Mouse (Mus musculus) lung, embryonic 15.5 days (tissue): ENCODE measurements around the gene Trip12. TPM values are rescaled to one million over a fixed set of nuclear protein-coding genes. Genes with fewer than 3 reads are reported as not detected.

Experiments
- ATAC-seq: fragments of 200-750 bp; cut with Nextera tagmentation; 2 replicates; pipeline ENCODE4 v1.8.0; 2017; ENCODE audit warnings: moderate number of reproducible peaks, borderline replicate concordance; ENCODE audit not compliant: low FRiP score, low TSS enrichment; ENCODE audit errors: extremely low read depth
- H3K27ac ChIP-seq: fragments of 300-500 bp; sonication (generic); 2 replicates; pipeline ENCODE4 v1.5.1; 2015; ENCODE audit warnings: moderate library complexity, mild to moderate bottlenecking, inconsistent platforms
- H3K27me3 ChIP-seq: fragments of 300-500 bp; sonication (generic); 2 replicates; pipeline ENCODE4 v1.6.1; 2015; ENCODE audit warnings: inconsistent platforms
- H3K36me3 ChIP-seq: fragments of 300-500 bp; sonication (generic); 2 replicates; pipeline ENCODE4 v1.6.1; 2015; ENCODE audit warnings: inconsistent platforms
- H3K4me1 ChIP-seq: fragments of 300-500 bp; sonication (generic); 2 replicates; pipeline ENCODE4 v1.6.1; 2015; ENCODE audit warnings: inconsistent platforms
- H3K4me2 ChIP-seq: fragments of 300-500 bp; sonication (generic); 2 replicates; pipeline ENCODE4 v1.6.1; 2015; ENCODE audit warnings: inconsistent platforms, mild to moderate bottlenecking, moderate library complexity
- H3K4me3 ChIP-seq: fragments of 300-500 bp; sonication (generic); 2 replicates; pipeline ENCODE4 v1.5.1; 2015; ENCODE audit warnings: mild to moderate bottlenecking, inconsistent platforms
- H3K9ac ChIP-seq: fragments of 300-500 bp; sonication (generic); 2 replicates; pipeline ENCODE4 v1.6.1; 2015; ENCODE audit warnings: inconsistent platforms
- H3K9me3 ChIP-seq: fragments of 300-500 bp; sonication (generic); 2 replicates; pipeline ENCODE4 v1.6.1; 2016; ENCODE audit warnings: inconsistent platforms
- WGBS: fragments of 180-500 bp; shearing (Covaris S2); methylation state at CpG from one replicate; pipeline ENCODE4 v1.1.7; 2015; 5-methylcytosine and 5-hydroxymethylcytosine counted together
- polyA plus RNA-seq: library from polyadenylated mRNA; unstranded; fragments of >200 nt; fragmentation: Nextera tagmentation; extraction: Ambion mirVana; gene quantifications from 2 replicates; pipeline ENCODE4 v1.2.1, GENCODE M21; 2015

Gene Trip12
- polyA plus RNA-seq, 1 experiment from 2014 or later: 56.0 TPM

DNA sequence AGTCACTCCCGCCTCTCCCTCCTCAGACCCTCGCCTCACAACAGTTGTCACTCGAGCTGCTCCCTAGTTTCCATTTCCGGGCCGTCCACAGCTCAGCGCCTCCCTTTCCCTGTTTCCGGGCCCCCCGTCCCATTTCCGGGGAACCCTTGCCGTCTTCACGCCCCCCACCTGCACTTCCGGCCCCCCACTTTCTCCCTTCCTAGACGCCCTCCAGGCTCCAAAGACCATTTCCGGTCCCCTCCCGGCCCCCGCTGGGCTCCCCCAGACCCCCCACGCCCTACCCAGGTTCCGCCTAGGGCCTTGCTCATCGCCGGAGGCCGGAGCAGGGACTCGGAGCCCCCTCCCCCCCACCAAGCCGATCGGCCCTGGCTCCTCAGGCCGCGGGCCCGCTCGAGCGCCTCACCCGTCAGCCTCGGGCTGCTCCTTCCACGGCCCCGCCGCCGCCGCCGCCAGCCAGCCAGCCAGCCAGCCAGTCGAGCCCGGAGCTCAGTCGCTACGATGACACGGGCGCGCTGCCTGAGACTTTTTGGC lies 1.6 kb downstream of the Trip12 start:
- Histone ChIP-seq H3K36me3 (no peaks in the 10 kb centered on the region), H3K4me1 (0 out of 2 replicates have a peak, but pooled peaks cover 16% of the 10 kb centered on the region), H3K27me3 (no peaks in the 10 kb centered on the region), H3K4me2 (peak overlapping the region; percentile 67), H3K9ac (peak overlapping the region; percentile 99), H3K4me3 (peak overlapping the region; percentile 99), H3K27ac (peak overlapping the region; percentile 98), H3K9me3 (no peaks in the 10 kb centered on the region)
- ATAC-seq: peak; percentile 60
- WGBS: under 1% methylated on average over 31 of the region's 44 CpGs

DNA sequence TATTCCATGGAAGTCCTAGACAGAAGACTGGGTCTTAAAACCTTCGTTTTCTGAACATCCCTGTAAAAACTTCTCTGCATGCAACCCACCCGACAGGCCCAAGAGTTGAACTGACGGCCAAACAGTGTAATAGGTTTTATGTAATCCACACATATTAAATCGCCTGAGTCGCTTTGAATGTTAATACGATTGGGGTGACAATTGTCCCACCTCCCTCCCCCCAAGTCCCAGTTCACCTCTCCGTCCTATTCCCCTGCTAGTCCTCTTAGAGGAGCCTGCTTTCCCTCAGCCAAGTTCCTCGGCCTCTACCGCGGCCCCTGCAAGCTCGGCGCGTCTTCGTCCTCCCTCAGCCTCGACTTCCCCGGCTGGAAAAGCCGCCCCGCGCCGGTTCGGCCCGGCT lies 2.2 kb downstream of the Trip12 start:
- Histone ChIP-seq H3K9ac (peak overlapping the region; percentile 99), H3K27ac (peak overlapping the region; percentile 98), H3K4me1 (0 out of 2 replicates have a peak, but pooled peaks cover 16% of the 10 kb centered on the region), H3K4me3 (peak overlapping the region; percentile 99), H3K27me3 (no peaks in the 10 kb centered on the region), H3K4me2 (peak overlapping the region; percentile 67), H3K36me3 (peaks cover 5% of the 10 kb centered on the region; the same call in 1 of the 2 replicates), H3K9me3 (no peaks in the 10 kb centered on the region)
- ATAC-seq: peak; percentile 9; the same call in 1 of the 2 replicates
- under 1% methylated on average over 22 of the region's 22 CpGs for WGBS

DNA sequence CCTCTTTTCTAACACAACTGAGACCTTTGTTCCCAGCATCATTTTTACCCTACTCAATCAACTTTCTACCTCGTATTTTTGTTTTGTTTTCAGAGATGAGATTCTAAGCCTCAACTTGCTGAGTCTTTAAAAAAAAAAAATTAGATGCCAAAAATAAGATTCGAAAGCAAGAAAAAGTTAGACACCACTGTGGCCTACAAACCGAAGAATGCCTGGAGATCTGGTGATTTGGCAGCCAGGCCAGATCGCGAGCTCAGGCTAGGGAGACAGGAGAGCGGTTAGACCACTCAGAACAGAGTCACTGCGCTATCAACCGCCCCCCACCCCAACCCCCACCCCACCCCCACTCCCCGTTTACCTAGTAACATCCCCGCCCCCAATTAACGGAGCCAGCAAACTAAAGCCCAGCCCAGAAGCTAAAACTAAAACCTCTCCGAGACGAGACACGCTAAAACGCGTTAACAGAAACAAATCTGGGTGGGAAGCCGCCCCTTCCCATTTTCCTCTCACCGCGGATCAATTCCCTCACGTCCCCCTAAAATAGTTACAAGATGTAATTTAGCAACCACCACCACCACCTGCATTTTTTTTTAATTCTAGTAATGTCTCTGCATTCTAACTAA lies 2.7 kb downstream of the Trip12 start:
- Histone ChIP-seq H3K36me3 (peaks cover 9% of the 10 kb centered on the region; the same call in 1 of the 2 replicates), H3K9ac (peak overlapping the region; percentile 99; the same call in 1 of the 2 replicates), H3K4me2 (peak overlapping the region; percentile 67), H3K4me3 (peak overlapping the region; percentile 99), H3K9me3 (no peaks in the 10 kb centered on the region), H3K4me1 (0 out of 2 replicates have a peak, but pooled peaks cover 16% of the 10 kb centered on the region), H3K27ac (peak overlapping the region; percentile 98), H3K27me3 (no peaks in the 10 kb centered on the region)
- 4% methylated on average over 20 of the region's 20 CpGs for WGBS
- ATAC-seq: no peak

DNA sequence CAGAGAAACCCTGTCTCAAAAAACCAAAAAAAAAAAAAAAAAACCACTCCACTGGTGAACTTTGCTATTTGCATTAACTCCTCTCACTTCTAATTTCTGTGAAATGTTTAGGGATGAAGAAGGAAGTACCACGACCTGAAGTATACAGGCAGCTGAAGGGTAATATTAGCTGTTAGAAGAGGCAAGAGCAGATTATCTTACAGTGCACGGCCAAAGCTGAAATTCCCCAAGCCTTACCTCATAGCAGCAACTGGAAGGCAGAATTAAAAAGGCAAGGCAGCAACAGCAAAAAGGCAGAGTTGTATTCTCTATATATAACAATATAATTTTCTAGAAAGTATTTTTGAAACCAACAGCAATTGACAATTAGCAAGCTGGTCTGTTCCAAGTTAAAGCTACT lies 15.2 kb downstream of the Trip12 start:
- Histone ChIP-seq H3K4me2 (no peak overlapping the region), H3K4me3 (no peak overlapping the region), H3K4me1 (peaks cover 3% of the 10 kb centered on the region; the same call in 1 of the 2 replicates), H3K27me3 (no peaks in the 10 kb centered on the region), H3K36me3 (peaks cover 23% of the 10 kb centered on the region), H3K27ac (no peak overlapping the region), H3K9me3 (no peaks in the 10 kb centered on the region), H3K9ac (no peak overlapping the region)
- WGBS: 44% methylated on average over 2 of the region's 2 CpGs
- ATAC-seq: no peak

DNA sequence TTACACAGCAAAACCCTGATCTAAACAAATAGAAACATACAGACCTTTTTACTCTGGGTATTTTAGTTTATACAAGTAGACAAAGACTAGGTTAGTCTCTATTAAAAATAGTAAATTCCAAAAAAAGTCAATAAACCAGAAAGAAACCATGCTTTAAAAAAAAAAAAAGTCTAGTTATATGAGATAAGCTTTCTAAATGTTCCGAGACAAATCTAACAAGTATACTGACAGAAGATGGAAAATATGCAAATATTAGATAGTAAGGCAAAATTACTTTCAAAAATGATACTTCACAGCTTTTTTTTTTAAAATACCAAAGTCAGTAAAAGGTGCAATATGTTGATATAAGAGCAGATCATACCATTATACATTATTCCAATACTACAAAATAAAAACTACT lies 22.7 kb downstream of the Trip12 start:
- Histone ChIP-seq H3K9ac (no peak overlapping the region), H3K4me1 (no peaks in the 10 kb centered on the region), H3K4me3 (no peak overlapping the region), H3K27ac (no peak overlapping the region), H3K9me3 (no peaks in the 10 kb centered on the region), H3K27me3 (no peaks in the 10 kb centered on the region), H3K4me2 (no peak overlapping the region), H3K36me3 (peaks cover 4% of the 10 kb centered on the region; the same call in 1 of the 2 replicates)
- 83% methylated on average over 1 of the region's 1 CpGs for WGBS
- ATAC-seq: no peak

DNA sequence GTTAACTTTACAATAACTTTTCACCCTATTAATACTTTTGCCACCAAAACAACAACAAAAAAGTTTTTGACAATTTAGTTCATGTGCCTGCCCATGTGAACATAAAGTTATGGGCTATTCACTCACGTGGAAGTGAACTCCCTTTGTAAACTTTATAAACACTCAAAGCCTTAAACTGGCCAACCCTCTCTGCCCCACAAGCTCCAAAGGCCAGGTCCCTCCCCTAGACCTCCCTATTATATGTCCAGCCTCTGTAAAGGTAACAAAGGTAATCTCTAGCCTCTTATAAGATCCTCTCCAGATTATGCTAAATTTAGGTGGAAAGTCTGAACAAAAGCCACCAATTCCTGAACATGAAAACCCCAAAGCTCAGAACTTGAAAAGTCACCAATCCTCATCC lies 36.5 kb downstream of the Trip12 start:
- no peaks in the 10 kb centered on the region for H3K4me1 ChIP-seq
- H3K27me3 ChIP-seq: no peaks in the 10 kb centered on the region
- WGBS: 45% methylated on average over 1 of the region's 1 CpGs
- H3K9me3 ChIP-seq: no peaks in the 10 kb centered on the region
- no peaks in the 10 kb centered on the region for H3K36me3 ChIP-seq
- no peak overlapping the region for H3K9ac ChIP-seq
- no peak overlapping the region for H3K4me2 ChIP-seq
- no peak overlapping the region for H3K27ac ChIP-seq
- no peak for ATAC-seq
- no peak overlapping the region for H3K4me3 ChIP-seq

DNA sequence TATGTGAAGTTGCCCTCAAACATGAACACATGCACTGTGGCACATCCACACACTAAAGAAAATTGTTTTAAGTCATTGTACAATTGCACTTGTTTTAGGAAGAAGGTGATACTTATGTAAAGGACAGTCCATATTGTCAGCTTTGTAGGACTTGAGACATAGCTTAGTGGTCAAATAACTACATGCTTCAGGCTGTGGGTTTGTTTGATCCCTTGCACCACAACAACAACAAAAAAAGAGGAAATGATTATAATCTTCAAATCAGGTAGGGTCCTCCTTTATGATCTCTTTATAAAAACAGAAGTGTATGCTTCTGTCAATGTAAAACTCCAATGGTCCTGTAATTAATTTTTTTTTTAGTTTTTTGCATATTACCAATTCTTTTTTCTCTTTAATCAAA lies 41.1 kb downstream of the Trip12 start:
- H3K36me3 ChIP-seq: no peaks in the 10 kb centered on the region; the same call in 1 of the 2 replicates
- H3K9ac ChIP-seq: no peak overlapping the region
- no peaks in the 10 kb centered on the region for H3K27me3 ChIP-seq
- H3K27ac ChIP-seq: no peak overlapping the region
- no peaks in the 10 kb centered on the region for H3K4me1 ChIP-seq
- no peak overlapping the region for H3K4me2 ChIP-seq
- ATAC-seq: no peak
- H3K9me3 ChIP-seq: no peaks in the 10 kb centered on the region
- H3K4me3 ChIP-seq: no peak overlapping the region

DNA sequence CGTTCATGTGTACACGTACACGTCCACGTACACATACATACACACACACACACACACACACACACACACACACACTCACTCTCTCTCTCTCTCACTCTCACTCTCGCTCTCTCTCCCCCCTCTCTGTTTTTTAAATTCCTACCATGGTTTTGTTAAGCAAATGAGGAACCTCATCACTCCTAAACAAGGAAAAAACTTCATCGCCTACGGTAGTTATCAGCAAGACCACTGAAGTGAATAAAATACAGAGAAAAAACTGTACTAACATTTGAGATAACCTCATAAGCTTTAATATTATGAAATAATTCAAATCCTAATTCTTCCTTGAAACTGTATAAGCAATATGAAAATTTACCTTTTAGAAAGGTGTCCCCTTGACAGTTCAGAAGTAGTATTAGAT lies 45.0 kb downstream of the Trip12 start:
- H3K27me3 ChIP-seq: no peaks in the 10 kb centered on the region
- 88% methylated on average over 7 of the region's 7 CpGs for WGBS
- H3K36me3 ChIP-seq: peaks cover 31% of the 10 kb centered on the region
- H3K4me2 ChIP-seq: no peak overlapping the region
- no peaks in the 10 kb centered on the region for H3K9me3 ChIP-seq
- H3K9ac ChIP-seq: no peak overlapping the region
- no peak overlapping the region for H3K27ac ChIP-seq
- no peak overlapping the region for H3K4me3 ChIP-seq
- no peaks in the 10 kb centered on the region for H3K4me1 ChIP-seq
- ATAC-seq: no peak

DNA sequence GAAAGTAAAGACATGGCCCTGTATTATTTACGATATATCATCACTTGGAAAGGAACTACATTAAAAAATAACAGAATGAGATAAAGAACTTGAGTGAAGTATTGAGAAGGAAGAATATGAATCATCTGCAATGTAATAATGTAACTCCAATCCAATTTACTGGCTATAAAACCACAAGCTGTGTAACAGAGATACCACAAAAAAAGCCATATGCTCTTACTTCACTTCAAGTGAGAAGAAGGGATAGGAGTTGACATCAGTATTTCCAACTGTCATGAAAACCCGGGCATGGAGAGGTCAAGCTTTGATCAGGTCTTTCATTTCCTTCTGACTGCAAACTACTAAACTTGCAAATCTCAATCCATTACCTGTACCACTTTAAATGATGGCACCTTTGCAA lies 48.9 kb downstream of the Trip12 start:
- Histone ChIP-seq H3K4me3 (no peak overlapping the region), H3K9ac (no peak overlapping the region), H3K27me3 (no peaks in the 10 kb centered on the region), H3K9me3 (no peaks in the 10 kb centered on the region), H3K27ac (no peak overlapping the region), H3K4me1 (no peaks in the 10 kb centered on the region), H3K4me2 (no peak overlapping the region), H3K36me3 (peaks cover 52% of the 10 kb centered on the region)
- no peak for ATAC-seq
- WGBS: 98% methylated on average over 2 of the region's 2 CpGs

DNA sequence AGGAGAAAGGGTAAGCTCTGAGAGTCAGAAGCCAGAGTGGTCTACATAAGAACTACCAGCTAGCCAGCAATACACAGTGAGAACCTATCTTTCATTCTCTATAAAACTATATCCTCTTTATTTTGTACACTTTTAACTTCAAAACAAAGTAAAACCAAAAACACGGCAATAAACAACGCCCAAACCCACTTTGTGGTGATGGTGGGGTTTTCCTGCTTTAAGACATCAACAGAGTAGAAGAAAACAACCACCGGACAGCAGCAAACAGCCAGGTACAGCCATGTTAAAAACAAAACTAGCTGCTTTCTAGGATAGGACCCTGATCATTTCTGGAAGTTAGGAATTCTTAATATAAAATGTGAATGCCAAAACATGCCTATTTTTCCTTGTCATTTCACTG lies 59.7 kb downstream of the Trip12 start:
- Histone ChIP-seq H3K4me3 (no peak overlapping the region), H3K4me1 (no peaks in the 10 kb centered on the region), H3K36me3 (peaks cover 20% of the 10 kb centered on the region), H3K9me3 (no peaks in the 10 kb centered on the region), H3K4me2 (no peak overlapping the region), H3K9ac (no peak overlapping the region), H3K27ac (no peak overlapping the region), H3K27me3 (no peaks in the 10 kb centered on the region)
- 94% methylated on average over 3 of the region's 3 CpGs for WGBS
- no peak for ATAC-seq

DNA sequence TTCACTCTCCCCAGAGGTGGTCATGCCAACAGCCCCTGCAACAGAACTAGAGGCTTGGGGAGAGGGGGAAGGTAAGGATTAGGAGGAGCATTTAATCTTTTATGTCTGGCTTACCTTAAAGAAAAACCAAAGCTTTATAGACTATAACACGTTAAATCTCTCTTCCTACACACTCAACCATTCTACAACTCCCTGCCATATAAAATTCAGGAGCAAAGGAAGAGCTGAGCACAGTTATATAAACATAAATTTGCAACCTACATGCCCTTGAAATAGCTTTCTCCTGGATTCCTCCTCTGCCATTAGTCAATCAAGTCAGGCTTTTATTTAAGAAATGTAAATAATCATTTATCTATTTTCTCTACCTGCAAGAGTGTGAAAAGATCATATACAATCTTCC lies 62.9 kb downstream of the Trip12 start:
- no peak overlapping the region for H3K4me2 ChIP-seq
- H3K4me3 ChIP-seq: no peak overlapping the region
- peaks cover 14% of the 10 kb centered on the region; the same call in 1 of the 2 replicates for H3K36me3 ChIP-seq
- H3K27ac ChIP-seq: no peak overlapping the region
- no peaks in the 10 kb centered on the region for H3K27me3 ChIP-seq
- H3K9me3 ChIP-seq: no peaks in the 10 kb centered on the region
- H3K4me1 ChIP-seq: no peaks in the 10 kb centered on the region
- no peak overlapping the region for H3K9ac ChIP-seq
- 79% methylated on average over 1 of the region's 1 CpGs for WGBS
- no peak for ATAC-seq

DNA sequence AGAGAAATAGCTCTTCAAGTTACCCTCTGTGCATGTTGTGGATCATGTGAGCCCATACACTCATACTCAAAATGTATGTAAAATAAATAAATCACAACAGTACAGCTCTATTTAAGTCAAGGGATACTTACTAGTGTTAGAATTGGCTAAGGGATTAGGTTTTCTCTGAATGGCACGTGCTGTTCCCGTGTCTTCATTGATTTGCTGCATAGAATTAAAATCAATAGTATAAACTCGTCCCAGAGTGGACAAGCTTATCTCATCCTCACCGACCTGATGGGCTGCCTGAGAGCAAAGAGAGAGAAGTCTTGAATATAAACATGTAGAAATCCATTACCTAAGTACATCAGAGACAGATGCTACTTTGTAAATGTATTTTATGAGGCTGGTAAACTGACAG lies 81.5 kb downstream of the Trip12 start:
- peaks cover 68% of the 10 kb centered on the region for H3K36me3 ChIP-seq
- no peak overlapping the region for H3K27ac ChIP-seq
- no peak overlapping the region for H3K4me2 ChIP-seq
- H3K27me3 ChIP-seq: no peaks in the 10 kb centered on the region
- no peaks in the 10 kb centered on the region for H3K4me1 ChIP-seq
- no peak overlapping the region for H3K4me3 ChIP-seq
- WGBS: 73% methylated on average over 4 of the region's 4 CpGs
- no peaks in the 10 kb centered on the region for H3K9me3 ChIP-seq
- no peak overlapping the region for H3K9ac ChIP-seq
- no peak for ATAC-seq
